Mouse (Mus musculus): Measurements from ENCODE around the gene Gucy1a1.
"Not testable (repeated sequence)": the region's sequence is repeated elsewhere in the genome, so short reads cannot be mapped to it uniquely, and the experiment has no call there.

Gucy1a1 gene

GRCm38 (mm10) chr3:82145126-82145901, at the start of gene Gucy1a1:
Gucy1a1 (minus strand) TSS chr3:82145789.
- no peak for DNase-seq (ENCODE audit: low read depth)

GRCm38 (mm10) chr3:82191559-82192245, 46.1 kb upstream of the Gucy1a1 start:
- peak; percentile 3 for DNase-seq (ENCODE audit: low read depth)

GRCm38 (mm10) chr3:82185626-82186025, 40.0 kb upstream of the Gucy1a1 start:
- no peak for DNase-seq (ENCODE audit: low read depth)

GRCm38 (mm10) chr3:82181500-82181899, 35.9 kb upstream of the Gucy1a1 start:
- no peak for DNase-seq (ENCODE audit: low read depth)

GRCm38 (mm10) chr3:82180253-82180652, 34.7 kb upstream of the Gucy1a1 start:
- DNase-seq (ENCODE audit: low read depth): no peak

GRCm38 (mm10) chr3:82175501-82175900, 29.9 kb upstream of the Gucy1a1 start:
- DNase-seq (ENCODE audit: low read depth): no peak

GRCm38 (mm10) chr3:82167064-82167463, 21.5 kb upstream of the Gucy1a1 start:
- no peak for DNase-seq (ENCODE audit: low read depth)

- no peak for DNase-seq (ENCODE audit: low read depth)
Measured at GRCm38 (mm10) chr3:82165937-82166336, 20.3 kb upstream of the Gucy1a1 start.

GRCm38 (mm10) chr3:82162992-82163391, 17.4 kb upstream of the Gucy1a1 start:
- DNase-seq (ENCODE audit: low read depth): not testable (repeated sequence)

GRCm38 (mm10) chr3:82145978-82146377, 389 bp upstream of the Gucy1a1 start:
- no peak for DNase-seq (ENCODE audit: low read depth)

- DNase-seq (ENCODE audit: low read depth): no peak
Measured at GRCm38 (mm10) chr3:82144725-82145125, 864 bp downstream of the Gucy1a1 start.

GRCm38 (mm10) chr3:82140781-82141180, 4.8 kb downstream of the Gucy1a1 start:
- DNase-seq (ENCODE audit: low read depth): no peak

- no peak for DNase-seq (ENCODE audit: low read depth)
Measured at GRCm38 (mm10) chr3:82138002-82138667, 7.5 kb downstream of the Gucy1a1 start.

- no peak for DNase-seq (ENCODE audit: low read depth)
Measured at GRCm38 (mm10) chr3:82135483-82135882, 10.1 kb downstream of the Gucy1a1 start.

- no peak for DNase-seq (ENCODE audit: low read depth)
Measured at GRCm38 (mm10) chr3:82129258-82129657, 16.3 kb downstream of the Gucy1a1 start.

GRCm38 (mm10) chr3:82124567-82124966, 21.0 kb downstream of the Gucy1a1 start:
- DNase-seq (ENCODE audit: low read depth): no peak

- no peak for DNase-seq (ENCODE audit: low read depth)
Measured at GRCm38 (mm10) chr3:82118916-82119315, 26.7 kb downstream of the Gucy1a1 start.

GRCm38 (mm10) chr3:82112439-82112838, 33.1 kb downstream of the Gucy1a1 start:
- DNase-seq (ENCODE audit: low read depth): no peak

GRCm38 (mm10) chr3:82111986-82112385, 33.6 kb downstream of the Gucy1a1 start:
- DNase-seq (ENCODE audit: low read depth): no peak

- no peak for DNase-seq (ENCODE audit: low read depth)
Measured at GRCm38 (mm10) chr3:82108951-82109350, 36.6 kb downstream of the Gucy1a1 start.

- DNase-seq (ENCODE audit: low read depth): no peak
Measured at GRCm38 (mm10) chr3:82104229-82104628, 41.4 kb downstream of the Gucy1a1 start.

- no peak for DNase-seq (ENCODE audit: low read depth)
Measured at GRCm38 (mm10) chr3:82099127-82099526, 46.5 kb downstream of the Gucy1a1 start.

- no peak for DNase-seq (ENCODE audit: low read depth)
Measured at GRCm38 (mm10) chr3:82096801-82097200, 48.8 kb downstream of the Gucy1a1 start.

Data from induced T-regulatory cell, adult 2 months (primary cell).